Mouse (Mus musculus) heart, embryonic 16.5 days (tissue): Measurements from ENCODE around the gene Bola3. TPM values are rescaled to one million over a fixed set of nuclear protein-coding genes. Genes with fewer than 3 reads are reported as not detected.

ENCODE experiments used
- ATAC-seq: fragments of 200-750 bp; cut with Nextera tagmentation; replicated peaks from 2 replicates; pipeline ENCODE4 v1.8.0; 2017; ENCODE audit warnings: moderate number of reproducible peaks; ENCODE audit not compliant: insufficient read depth, low FRiP score; ENCODE audit errors: extremely low read depth
- H3K27ac ChIP-seq: fragments of 300-500 bp; sonication (generic); 2 replicates; pipeline ENCODE4 v1.5.1; 2014; ENCODE audit warnings: mild to moderate bottlenecking, low read length, control low read depth, moderate library complexity
- H3K27me3 ChIP-seq: fragments of 300-500 bp; sonication (generic); 2 replicates; pipeline ENCODE4 v1.6.1; 2014; ENCODE audit warnings: low read length, mixed read lengths; ENCODE audit not compliant: control insufficient read depth, insufficient read depth
- H3K36me3 ChIP-seq: fragments of 300-500 bp; sonication (generic); 2 replicates; pipeline ENCODE4 v1.6.1; 2014; ENCODE audit not compliant: control insufficient read depth, insufficient read depth
- H3K4me1 ChIP-seq: fragments of 300-500 bp; sonication (generic); 2 replicates; pipeline ENCODE4 v1.6.1; 2014; ENCODE audit warnings: low read length, mixed read lengths; ENCODE audit not compliant: control insufficient read depth, insufficient read depth
- H3K4me2 ChIP-seq: fragments of 300-500 bp; sonication (generic); 2 replicates; pipeline ENCODE4 v1.6.1; 2014; ENCODE audit warnings: low read depth, mild to moderate bottlenecking, control low read depth, low read length
- H3K4me3 ChIP-seq: fragments of 300-500 bp; sonication (generic); 2 replicates; pipeline ENCODE4 v1.5.1; 2014; ENCODE audit warnings: mild to moderate bottlenecking, control low read depth, low read length
- H3K9ac ChIP-seq: fragments of 300-500 bp; sonication (generic); 2 replicates; pipeline ENCODE4 v1.6.1; 2014; ENCODE audit warnings: low read length, control low read depth
- H3K9me3 ChIP-seq: fragments of 300-500 bp; sonication (generic); replicated peaks from 2 replicates; pipeline ENCODE4 v1.6.1; 2016; ENCODE audit warnings: low read length; ENCODE audit not compliant: control insufficient read depth
- WGBS: fragments of 180-500 bp; shearing (Covaris S2); extraction: QIAGEN DNeasy Blood & Tissue Kit; methylation state at CpG from one replicate; pipeline ENCODE4 v1.1.7; 2014; 5-methylcytosine and 5-hydroxymethylcytosine counted together
- polyA plus RNA-seq: library from polyadenylated mRNA; unstranded; fragments of >200 nt; fragmentation: Nextera tagmentation; extraction: Ambion mirVana; gene quantifications from 2 replicates; pipeline ENCODE4 v1.2.1, GENCODE M21; 2015

Bola3 gene
- polyA plus RNA-seq, 1 experiment from 2014 or later: 259 TPM

- WGBS: 94% methylated on average over 24 of the region's 24 CpGs
- H3K27me3 ChIP-seq: no peaks in the 10 kb centered on the region
- no peak overlapping the region for H3K9ac ChIP-seq
- no peaks in the 10 kb centered on the region for H3K9me3 ChIP-seq
- H3K36me3 ChIP-seq: peaks cover 26% of the 10 kb centered on the region
- H3K4me3 ChIP-seq: no peak overlapping the region
- no peak overlapping the region for H3K27ac ChIP-seq
- peaks cover 11% of the 10 kb centered on the region for H3K4me1 ChIP-seq
- H3K4me2 ChIP-seq: no peak overlapping the region
- ATAC-seq: no peak
These were observed 3.9 kb downstream of the Bola3 start for GRCm38 (mm10) chr6:83352666-83353410.

GRCm38 (mm10) chr6:83354856-83355781 lies 6.2 kb downstream of the Bola3 start:
- Histone ChIP-seq H3K27ac (no peak overlapping the region), H3K36me3 (peaks cover 41% of the 10 kb centered on the region), H3K27me3 (no peaks in the 10 kb centered on the region), H3K4me1 (peaks cover 3% of the 10 kb centered on the region), H3K4me2 (no peak overlapping the region), H3K9ac (no peak overlapping the region), H3K4me3 (no peak overlapping the region), H3K9me3 (no peaks in the 10 kb centered on the region)
- no peak for ATAC-seq
- 83% methylated on average over 9 of the region's 9 CpGs for WGBS

DNA sequence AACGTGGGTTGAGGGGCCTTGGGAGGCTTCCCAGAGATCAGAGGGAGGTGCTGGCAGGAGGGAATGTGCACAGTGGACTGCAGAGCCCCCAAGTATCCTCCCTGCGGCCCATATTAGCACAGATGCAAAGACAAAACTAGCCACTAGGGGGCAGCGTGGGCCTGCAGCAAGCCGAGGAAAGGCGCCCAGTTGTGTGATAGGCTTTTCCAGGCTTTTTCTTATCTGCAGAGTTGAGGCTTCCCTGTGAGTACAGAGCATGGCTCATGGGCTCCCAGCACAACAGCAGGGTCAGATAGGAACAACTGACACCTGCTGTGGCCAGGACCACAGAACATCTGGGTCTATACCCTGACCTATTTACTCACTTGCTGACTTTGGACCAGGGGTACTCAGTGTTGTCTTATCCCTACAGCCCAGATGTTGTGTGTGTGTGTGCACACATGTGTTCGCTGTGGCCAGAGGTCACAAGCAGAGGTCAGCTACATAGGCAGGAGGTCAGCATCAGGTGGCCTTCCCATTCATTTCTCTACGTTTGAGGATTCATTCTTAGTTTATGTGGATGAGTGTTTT lies 7.7 kb downstream of the Bola3 start:
- H3K4me3 ChIP-seq: no peak overlapping the region
- H3K9ac ChIP-seq: no peak overlapping the region
- ATAC-seq: peak; percentile 68; the same call in 1 of the 2 replicates
- no peaks in the 10 kb centered on the region for H3K4me1 ChIP-seq
- peaks cover 41% of the 10 kb centered on the region for H3K36me3 ChIP-seq
- 24% methylated on average over 7 of the region's 7 CpGs for WGBS
- no peak overlapping the region for H3K4me2 ChIP-seq
- no peaks in the 10 kb centered on the region for H3K9me3 ChIP-seq
- H3K27ac ChIP-seq: no peak overlapping the region
- no peaks in the 10 kb centered on the region for H3K27me3 ChIP-seq

DNA sequence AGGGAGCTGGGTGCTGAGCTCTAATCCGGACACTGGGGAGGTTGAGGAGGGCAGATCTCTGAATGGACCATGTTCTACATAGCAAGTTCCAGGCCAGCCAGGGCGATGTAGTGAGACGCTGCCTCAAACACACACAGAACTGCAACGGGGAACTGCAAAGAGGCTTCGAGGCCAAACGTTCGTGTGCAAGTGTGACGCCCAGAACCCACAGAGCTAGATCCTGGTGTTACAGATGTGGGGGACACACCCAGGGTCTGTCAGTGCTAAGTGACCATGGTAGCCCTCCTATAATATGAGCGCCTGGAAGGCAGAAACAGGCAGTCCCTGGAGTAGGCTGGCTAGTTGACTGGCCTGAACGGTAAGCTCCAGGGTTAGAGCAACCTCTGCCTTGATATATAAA lies 8.5 kb downstream of the Bola3 start:
- 86% methylated on average over 10 of the region's 10 CpGs for WGBS
- no peaks in the 10 kb centered on the region for H3K27me3 ChIP-seq
- peaks cover 40% of the 10 kb centered on the region for H3K36me3 ChIP-seq
- H3K4me1 ChIP-seq: no peaks in the 10 kb centered on the region
- no peak for ATAC-seq
- H3K4me3 ChIP-seq: no peak overlapping the region
- H3K4me2 ChIP-seq: no peak overlapping the region
- H3K9me3 ChIP-seq: no peaks in the 10 kb centered on the region
- no peak overlapping the region for H3K27ac ChIP-seq
- no peak overlapping the region for H3K9ac ChIP-seq

- no peaks in the 10 kb centered on the region for H3K9me3 ChIP-seq
- H3K27ac ChIP-seq: no peak overlapping the region
- WGBS: 72% methylated on average over 11 of the region's 11 CpGs
- no peak overlapping the region for H3K9ac ChIP-seq
- H3K36me3 ChIP-seq: peaks cover 19% of the 10 kb centered on the region
- no peaks in the 10 kb centered on the region for H3K4me1 ChIP-seq
- H3K27me3 ChIP-seq: no peaks in the 10 kb centered on the region
- no peak overlapping the region for H3K4me3 ChIP-seq
- no peak for ATAC-seq
- H3K4me2 ChIP-seq: no peak overlapping the region
These were observed 12.7 kb downstream of the Bola3 start for GRCm38 (mm10) chr6:83361523-83362248.

- no peak overlapping the region for H3K4me2 ChIP-seq
- no peaks in the 10 kb centered on the region for H3K4me1 ChIP-seq
- H3K27me3 ChIP-seq: no peaks in the 10 kb centered on the region
- H3K9ac ChIP-seq: no peak overlapping the region
- 81% methylated on average over 12 of the region's 12 CpGs for WGBS
- no peak for ATAC-seq
- H3K9me3 ChIP-seq: no peaks in the 10 kb centered on the region
- H3K27ac ChIP-seq: no peak overlapping the region
- H3K4me3 ChIP-seq: no peak overlapping the region
- peaks cover 24% of the 10 kb centered on the region for H3K36me3 ChIP-seq
These were observed 14.1 kb downstream of the Bola3 start for GRCm38 (mm10) chr6:83363075-83363474.

- H3K4me3 ChIP-seq: no peak overlapping the region
- no peak overlapping the region for H3K27ac ChIP-seq
- ATAC-seq: no peak
- H3K36me3 ChIP-seq: peaks cover 80% of the 10 kb centered on the region
- no peaks in the 10 kb centered on the region for H3K4me1 ChIP-seq
- WGBS: 84% methylated on average over 21 of the region's 21 CpGs
- no peaks in the 10 kb centered on the region for H3K27me3 ChIP-seq
- no peaks in the 10 kb centered on the region for H3K9me3 ChIP-seq
- H3K9ac ChIP-seq: no peak overlapping the region
- no peak overlapping the region for H3K4me2 ChIP-seq
These were observed 21.5 kb downstream of the Bola3 start for GRCm38 (mm10) chr6:83370316-83370965.

GRCm38 (mm10) chr6:83371350-83371749 lies 22.4 kb downstream of the Bola3 start:
- Histone ChIP-seq H3K9me3 (no peaks in the 10 kb centered on the region), H3K27me3 (no peaks in the 10 kb centered on the region), H3K4me3 (no peak overlapping the region), H3K36me3 (peaks cover 88% of the 10 kb centered on the region), H3K27ac (no peak overlapping the region), H3K9ac (no peak overlapping the region), H3K4me2 (no peak overlapping the region), H3K4me1 (no peaks in the 10 kb centered on the region)
- no peak for ATAC-seq
- WGBS: 82% methylated on average over 3 of the region's 3 CpGs
